Mouse (Mus musculus) heart, adult 2 months (tissue): ENCODE data around the gene Eme1. TPM values are rescaled to one million over a fixed set of nuclear protein-coding genes. Genes with fewer than 3 reads are reported as not detected.
"Not testable (repeated sequence)": the region's sequence is repeated elsewhere in the genome, so short reads cannot be mapped to it uniquely, and the experiment has no call there.

Source experiments
- DNase-seq, 2 experiments: peaks; one replicate each; pipeline ENCODE4 v3.0.0; 2021
- H3K27ac ChIP-seq: fragments of 200-600 bp; 2 replicates; pipeline ENCODE4 v1.8.1; 2022
- H3K27me3 ChIP-seq: fragments of 200-500 bp; 2 replicates; pipeline ENCODE4 v1.6.1; 2012; ENCODE audit warnings: mild to moderate bottlenecking, low read length, inconsistent platforms, mixed read lengths; ENCODE audit not compliant: control insufficient read depth, insufficient read depth
- H3K36me3 ChIP-seq: fragments of 200-500 bp; 2 replicates; pipeline ENCODE4 v1.6.1; 2012; ENCODE audit warnings: low read length, inconsistent platforms; ENCODE audit not compliant: control insufficient read depth, insufficient read depth
- H3K4me1 ChIP-seq: fragments of 200-500 bp; 2 replicates; pipeline ENCODE4 v1.6.1; 2011; ENCODE audit warnings: low read length; ENCODE audit not compliant: control insufficient read depth, insufficient read depth
- H3K4me3 ChIP-seq: fragments of 200-600 bp; 2 replicates; pipeline ENCODE4 v1.8.1; 2022
- H3K79me2 ChIP-seq: fragments of 200-500 bp; replicated peaks from 2 replicates; pipeline ENCODE4 v1.6.1; 2012; ENCODE audit warnings: mild to moderate bottlenecking, inconsistent platforms, low read length, moderate library complexity, mixed read lengths; ENCODE audit not compliant: control insufficient read depth, insufficient read depth
- H3K9ac ChIP-seq: fragments of 200-500 bp; 2 replicates; pipeline ENCODE4 v1.6.1; 2012; ENCODE audit warnings: low read depth, mild to moderate bottlenecking, control low read depth, inconsistent platforms, low read length, mixed read lengths
- CTCF ChIP-seq: fragments of 200-600 bp; IDR thresholded peaks from 2 replicates; pipeline ENCODE4 v1.8.1; 2022; ENCODE audit warnings: antibody characterized with exemption, mild to moderate bottlenecking, moderate library complexity
- EP300 ChIP-seq: fragments of 200-500 bp; IDR thresholded peaks from 2 replicates; pipeline ENCODE4 v1.6.1; 2011; ENCODE audit warnings: low read depth, low read length, control low read depth; ENCODE audit not compliant: insufficient read depth
- POLR2A ChIP-seq: fragments of 200-500 bp; IDR thresholded peaks from 2 replicates; pipeline ENCODE4 v1.6.1; 2011; ENCODE audit warnings: mild to moderate bottlenecking, low read depth, low read length, control low read depth; ENCODE audit not compliant: insufficient read depth
- WGBS: fragments of 180-500 bp; shearing (Covaris S2); methylation state at CpG from one replicate; pipeline ENCODE4 v1.1.7; 2018; 5-methylcytosine and 5-hydroxymethylcytosine counted together
- intact Hi-C: fragments of 180-260 bp; cut with DNase I; formaldehyde crosslinking; loops from one replicate; pipeline ENCODE4 v1.15.1; 2025
- polyA plus RNA-seq: library from polyadenylated mRNA; depleted of rRNA; stranded (reverse); fragments of >200 nt; gene quantifications from 2 replicates; pipeline ENCODE4 v1.2.3, GENCODE M21; 2012
- total RNA-seq, 2 experiments: library from RNA; stranded (reverse); gene quantifications; 2 replicates each; pipeline ENCODE4 v1.2.3; 2021

Gene Eme1
- total and polyA plus RNA-seq, 3 experiments, result 0.14 TPM; not detected in 2

- intact Hi-C loops, result no loop called here
- no peak for DNase-seq
- TF ChIP-seq EP300, result no peak
Measured at GRCm38 (mm10) chr11:94697140-94697539, 43.4 kb upstream of the Eme1 start.

GRCm38 (mm10) chr11:94695508-94695907 lies 41.7 kb upstream of the Eme1 start:
- H3K4me1 ChIP-seq, result no peaks in the 10 kb centered on the region
- H3K4me3 ChIP-seq, result no peak overlapping the region
- DNase-seq, result no peak
- H3K27me3 ChIP-seq, result no peaks in the 10 kb centered on the region
- H3K9ac ChIP-seq, result no peak overlapping the region
- no peaks in the 10 kb centered on the region for H3K36me3 ChIP-seq
- 44% methylated on average over 6 of the region's 6 CpGs for WGBS
- intact Hi-C loops, result no loop called here
- H3K79me2 ChIP-seq, result no peaks in the 10 kb centered on the region
- H3K27ac ChIP-seq, result no peak overlapping the region
- TF ChIP-seq POLR2A, result no peak
- no peak for TF ChIP-seq CTCF
- TF ChIP-seq EP300, result no peak

More at GRCm38 (mm10) chr11:94697140-94697539, 43.4 kb upstream of the Eme1 start:
- Histone ChIP-seq H3K27ac (no peak overlapping the region), H3K4me3 (no peak overlapping the region), H3K4me1 (no peaks in the 10 kb centered on the region), H3K36me3 (no peaks in the 10 kb centered on the region), H3K27me3 (no peaks in the 10 kb centered on the region), H3K9ac (no peak overlapping the region), H3K79me2 (no peaks in the 10 kb centered on the region)
- WGBS, result 90% methylated on average over 2 of the region's 2 CpGs

GRCm38 (mm10) chr11:94692502-94692901 lies 38.7 kb upstream of the Eme1 start:
- intact Hi-C loops, DNase-seq, H3K9ac ChIP-seq, H3K27me3 ChIP-seq, H3K79me2 ChIP-seq, H3K36me3 ChIP-seq, H3K4me1 ChIP-seq, H3K4me3 ChIP-seq, H3K27ac ChIP-seq: not testable (repeated sequence)

GRCm38 (mm10) chr11:94687178-94687577 lies 33.4 kb upstream of the Eme1 start:
- Histone ChIP-seq H3K4me1 (peaks cover 3% of the 10 kb centered on the region), H3K27me3 (no peaks in the 10 kb centered on the region), H3K4me3 (no peak overlapping the region), H3K9ac (no peak overlapping the region), H3K27ac (no peak overlapping the region), H3K79me2 (no peaks in the 10 kb centered on the region), H3K36me3 (no peaks in the 10 kb centered on the region)
- 58% methylated on average over 6 of the region's 6 CpGs for WGBS
- no peak for TF ChIP-seq CTCF
- DNase-seq, result peak in 1 of 2 experiments; percentile 14
- intact Hi-C loops, result no loop called here

GRCm38 (mm10) chr11:94682427-94682826 lies 28.7 kb upstream of the Eme1 start:
- Histone ChIP-seq H3K4me3 (no peak overlapping the region), H3K27me3 (no peaks in the 10 kb centered on the region), H3K4me1 (peaks cover 4% of the 10 kb centered on the region), H3K27ac (peak overlapping the region; percentile 33), H3K36me3 (no peaks in the 10 kb centered on the region), H3K9ac (no peak overlapping the region), H3K79me2 (no peaks in the 10 kb centered on the region)
- no peak for DNase-seq
- TF ChIP-seq POLR2A (no peak), CTCF (no peak), EP300 (no peak)
- intact Hi-C loops, result no loop called here
- WGBS, result 82% methylated on average over 7 of the region's 7 CpGs

GRCm38 (mm10) chr11:94681640-94682039 lies 27.9 kb upstream of the Eme1 start:
- intact Hi-C loops, result no loop called here
- H3K79me2 ChIP-seq, result peaks cover 3% of the 10 kb centered on the region; the same call in 1 of the 2 replicates
- no peaks in the 10 kb centered on the region for H3K36me3 ChIP-seq
- peaks cover 4% of the 10 kb centered on the region for H3K4me1 ChIP-seq
- peak overlapping the region; percentile 51 for H3K27ac ChIP-seq
- H3K27me3 ChIP-seq, result no peaks in the 10 kb centered on the region
- H3K9ac ChIP-seq, result no peak overlapping the region
- no peak overlapping the region for H3K4me3 ChIP-seq
- no peak for DNase-seq
- 63% methylated on average over 4 of the region's 4 CpGs for WGBS
- TF ChIP-seq EP300 (no peak), POLR2A (no peak)

GRCm38 (mm10) chr11:94680639-94681038 lies 26.9 kb upstream of the Eme1 start:
- intact Hi-C loops, result no loop called here
- Histone ChIP-seq H3K4me3 (no peak overlapping the region), H3K79me2 (peaks cover 4% of the 10 kb centered on the region; the same call in 1 of the 2 replicates), H3K4me1 (peaks cover 12% of the 10 kb centered on the region), H3K27me3 (no peaks in the 10 kb centered on the region), H3K27ac (peak overlapping the region; percentile 51), H3K36me3 (no peaks in the 10 kb centered on the region), H3K9ac (no peak overlapping the region)
- TF ChIP-seq CTCF (peak; percentile 51), POLR2A (no peak), EP300 (no peak)
- no peak for DNase-seq
